ENCODE assay signal across 10 mouse cellular contexts in the genomic region with DNA sequence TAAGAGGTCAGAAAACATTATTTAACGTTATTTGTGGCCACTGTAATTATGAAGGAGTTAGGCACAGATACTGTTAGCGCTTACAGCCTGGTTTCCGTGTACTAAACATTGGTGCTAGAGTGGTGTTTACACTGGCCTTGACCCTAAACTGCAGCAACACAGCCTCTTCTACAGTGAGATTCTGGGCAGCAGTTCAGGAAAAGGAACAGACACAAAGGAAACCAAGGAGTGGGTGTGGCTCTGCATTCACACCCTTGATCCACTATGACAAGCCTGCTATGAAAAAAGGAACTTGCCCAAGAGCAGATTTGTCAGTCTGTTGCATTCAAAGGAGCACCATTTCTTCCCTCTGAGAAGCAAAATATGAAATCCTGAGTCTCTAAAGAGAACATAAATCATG.
A peak's percentile ranks its signal among the peaks of the same experiment; 100 is the strongest.
DNase-seq lines count a peak whose midpoint lies in the region; ATAC-seq lines count a peak whose summit lies in the region.
"Had no signal": no experiment of that assay in that cellular context is flagged by ENCODE, and none has a peak within 500 bp of the region (broad histone marks: within the 10 kb centered on the region; RNA-seq: fewer than 3 reads in every experiment).

No protein-coding gene starts in this region.

- no peak overlapping the region for H3K27ac ChIP-seq in midbrain, embryonic 13.5 days
- no peak overlapping the region for H3K27ac ChIP-seq in midbrain, embryonic 10.5 days (replicated peaks)
- no peak overlapping the region for H3K27ac ChIP-seq in hindbrain, embryonic 16.5 days (ENCODE audit: low read depth, low read length)
- no peak overlapping the region; the same call in 1 of the 2 replicates for H3K27ac ChIP-seq in neural tube, embryonic 14.5 days (ENCODE audit: low read depth, low read length)
- H3K27ac ChIP-seq: embryonic facial prominence, embryonic 15.5 days had no signal

- H3K27me3 ChIP-seq in midbrain, embryonic 13.5 days: no peaks in the 10 kb centered on the region
- no peaks in the 10 kb centered on the region for H3K27me3 ChIP-seq in midbrain, embryonic 10.5 days (ENCODE audit: low read depth, poor library complexity, severe bottlenecking)
- no peaks in the 10 kb centered on the region for H3K27me3 ChIP-seq in hindbrain, embryonic 16.5 days (replicated peaks; ENCODE audit: control insufficient read depth, insufficient read depth, low read length)
- H3K27me3 ChIP-seq in neural tube, embryonic 14.5 days (ENCODE audit: control insufficient read depth, insufficient read depth, low read length): no peaks in the 10 kb centered on the region
- H3K27me3 ChIP-seq: embryonic facial prominence, embryonic 15.5 days had no signal

- H3K4me2 ChIP-seq in midbrain, embryonic 13.5 days (replicated peaks): no peak overlapping the region
- no peak overlapping the region for H3K4me2 ChIP-seq in hindbrain, embryonic 16.5 days (ENCODE audit: low read length)
- no peak overlapping the region for H3K4me2 ChIP-seq in neural tube, embryonic 14.5 days (ENCODE audit: low read depth, low read length)
- H3K4me2 ChIP-seq: embryonic facial prominence, embryonic 15.5 days had no signal

- no peak overlapping the region for H3K4me3 ChIP-seq in midbrain, embryonic 13.5 days (replicated peaks)
- no peak overlapping the region for H3K4me3 ChIP-seq in midbrain, embryonic 10.5 days
- no peak overlapping the region for H3K4me3 ChIP-seq in hindbrain, embryonic 16.5 days (ENCODE audit: low read length)
- H3K4me3 ChIP-seq in neural tube, embryonic 14.5 days (ENCODE audit: low read depth, low read length): no peak overlapping the region
- H3K4me3 ChIP-seq: embryonic facial prominence, embryonic 15.5 days had no signal

- peaks cover 22% of the 10 kb centered on the region for H3K4me1 ChIP-seq in midbrain, embryonic 13.5 days (replicated peaks)
- H3K4me1 ChIP-seq in midbrain, embryonic 10.5 days: peaks cover 6% of the 10 kb centered on the region
- no peaks in the 10 kb centered on the region for H3K4me1 ChIP-seq in hindbrain, embryonic 16.5 days (ENCODE audit: control insufficient read depth, insufficient read depth, low read depth, low read length)
- 0 out of 2 replicates have a peak, but pooled peaks cover 3% of the 10 kb centered on the region for H3K4me1 ChIP-seq in neural tube, embryonic 14.5 days (ENCODE audit: control insufficient read depth, insufficient read depth, low read length)
- H3K4me1 ChIP-seq: embryonic facial prominence, embryonic 15.5 days had no signal

- no peaks in the 10 kb centered on the region for H3K36me3 ChIP-seq in midbrain, embryonic 13.5 days
- no peaks in the 10 kb centered on the region for H3K36me3 ChIP-seq in midbrain, embryonic 10.5 days
- no peaks in the 10 kb centered on the region for H3K36me3 ChIP-seq in hindbrain, embryonic 16.5 days (ENCODE audit: control insufficient read depth, insufficient read depth, low read length)
- H3K36me3 ChIP-seq in neural tube, embryonic 14.5 days (ENCODE audit: control insufficient read depth, insufficient read depth, low read length): no peaks in the 10 kb centered on the region
- H3K36me3 ChIP-seq: embryonic facial prominence, embryonic 15.5 days had no signal

- peak; percentile 49; the same call in 1 of the 2 replicates for ATAC-seq in midbrain, embryonic 13.5 days
- ATAC-seq in hindbrain, embryonic 16.5 days: peak; percentile 71; the same call in 1 of the 2 replicates
- ATAC-seq in neural tube, embryonic 14.5 days (ENCODE audit: low read depth): peak; percentile 57; the same call in 1 of the 2 replicates

- H3K9me3 ChIP-seq in midbrain, embryonic 13.5 days: 0 out of 2 replicates have a peak, but pooled peaks cover 3% of the 10 kb centered on the region
- 0 out of 2 replicates have a peak, but pooled peaks cover 6% of the 10 kb centered on the region for H3K9me3 ChIP-seq in midbrain, embryonic 10.5 days (replicated peaks)
- no peaks in the 10 kb centered on the region; the same call in 1 of the 2 replicates for H3K9me3 ChIP-seq in hindbrain, embryonic 16.5 days (ENCODE audit: control insufficient read depth, low read length)
- no peaks in the 10 kb centered on the region for H3K9me3 ChIP-seq in neural tube, embryonic 14.5 days (ENCODE audit: control insufficient read depth, low read length)
- H3K9me3 ChIP-seq: embryonic facial prominence, embryonic 15.5 days had no signal

- no peak overlapping the region for H3K9ac ChIP-seq in midbrain, embryonic 13.5 days (replicated peaks)
- H3K9ac ChIP-seq in hindbrain, embryonic 16.5 days (ENCODE audit: low read depth, low read length): no peak overlapping the region
- no peak overlapping the region for H3K9ac ChIP-seq in neural tube, embryonic 14.5 days (replicated peaks; ENCODE audit: low read depth, low read length)
- H3K9ac ChIP-seq: embryonic facial prominence, embryonic 15.5 days had no signal

- DNase-seq in adrenal gland, postnatal 10 days: peak; percentile 3
- DNase-seq in adrenal gland, postnatal 36 days: no peak
- no peak for DNase-seq in midbrain, embryonic 10.5 days (ENCODE audit: low spot score)
- no peak for DNase-seq in kidney, adult 11 months
- DNase-seq in MN1 (ENCODE audit: low spot score): no peak
- DNase-seq: right cerebral cortex, postnatal 25 days had no signal

- WGBS in midbrain, embryonic 13.5 days: 65% methylated on average over 3 of the region's 3 CpGs
- WGBS in midbrain, embryonic 10.5 days: 88% methylated on average over 3 of the region's 3 CpGs
- WGBS in hindbrain, embryonic 16.5 days: 55% methylated on average over 3 of the region's 3 CpGs
- 56% methylated on average over 3 of the region's 3 CpGs for WGBS in neural tube, embryonic 14.5 days
